Mouse (Mus musculus) cerebellum, postnatal 36 days (tissue): ENCODE measurements around the gene Synpo2.

Experiments used
- DNase-seq, 2 experiments: peaks; one replicate each; pipeline ENCODE4 v3.0.0; 2021 to 2022; ENCODE audit warnings: mixed read lengths in 2 of 2

Gene Synpo2

GRCm38 (mm10) chr3:123204658-123205057 is 31.3 kb downstream of the Synpo2 start:
- DNase-seq, result no peak

- no peak for DNase-seq
Observed at GRCm38 (mm10) chr3:123201798-123202197, 34.2 kb downstream of the Synpo2 start.

- no peak for DNase-seq
Observed at GRCm38 (mm10) chr3:123193740-123194139, 42.2 kb downstream of the Synpo2 start.

DNA sequence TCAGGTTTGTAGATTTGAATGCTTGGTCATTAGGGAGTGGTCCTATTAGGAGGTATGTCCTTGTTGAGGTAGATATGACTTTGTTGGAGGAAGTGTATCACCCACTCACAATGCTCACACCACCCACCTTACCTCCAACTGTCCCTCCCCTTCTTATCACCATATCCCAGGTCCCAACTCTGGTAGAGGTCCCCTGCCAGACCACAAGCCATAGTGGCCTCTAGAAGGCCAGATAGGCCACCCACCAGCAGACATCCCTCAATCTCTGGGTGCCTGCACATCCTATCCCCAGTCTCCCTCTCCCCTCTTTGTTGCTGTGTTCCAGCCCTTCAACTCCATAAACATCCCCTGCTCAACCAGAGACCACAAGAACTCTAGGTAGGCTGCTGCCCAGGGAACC is 44.3 kb downstream of the Synpo2 start:
- no peak for DNase-seq

DNA sequence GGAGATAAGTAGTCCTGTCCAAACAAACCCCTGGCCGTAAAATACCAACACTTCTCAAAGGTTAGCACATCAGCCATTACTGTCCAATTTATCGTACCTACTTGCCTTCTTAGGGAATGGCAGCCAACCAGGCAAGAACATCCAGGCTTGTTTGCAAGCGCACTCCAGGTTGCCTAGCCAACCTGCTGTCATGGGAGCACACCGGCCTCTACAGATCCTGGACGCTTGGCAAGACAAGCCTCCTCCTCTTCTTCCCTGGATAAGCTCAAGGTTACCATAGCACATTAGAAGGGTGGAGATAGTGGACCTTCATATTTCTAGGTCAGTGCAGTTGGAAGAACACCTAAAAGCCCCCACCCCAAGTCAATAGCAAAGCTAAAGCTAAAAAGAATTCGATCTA is 45.6 kb downstream of the Synpo2 start:
- DNase-seq, result no peak

DNA sequence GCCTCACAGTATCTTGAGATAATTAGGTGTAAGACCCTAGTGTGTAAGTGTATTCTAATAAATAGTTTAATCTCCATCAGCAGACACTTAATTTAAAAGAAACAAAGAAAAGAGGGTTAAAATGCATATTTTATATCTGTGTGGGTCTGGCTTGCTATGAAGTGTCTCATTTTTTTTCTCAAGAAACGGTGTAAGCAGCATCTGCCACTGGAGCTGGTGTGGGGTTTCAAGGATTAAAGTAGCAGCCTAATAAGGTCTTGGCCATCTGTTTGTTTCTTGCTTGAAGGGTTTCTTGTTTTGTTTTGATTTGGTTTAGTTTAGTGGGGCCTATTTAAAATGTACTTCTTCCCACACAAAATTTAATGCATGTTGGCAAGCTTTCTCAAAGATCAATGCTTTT is 46.1 kb downstream of the Synpo2 start:
- no peak for DNase-seq

GRCm38 (mm10) chr3:123188616-123189230 is 47.2 kb downstream of the Synpo2 start:
- DNase-seq, result no peak

DNA sequence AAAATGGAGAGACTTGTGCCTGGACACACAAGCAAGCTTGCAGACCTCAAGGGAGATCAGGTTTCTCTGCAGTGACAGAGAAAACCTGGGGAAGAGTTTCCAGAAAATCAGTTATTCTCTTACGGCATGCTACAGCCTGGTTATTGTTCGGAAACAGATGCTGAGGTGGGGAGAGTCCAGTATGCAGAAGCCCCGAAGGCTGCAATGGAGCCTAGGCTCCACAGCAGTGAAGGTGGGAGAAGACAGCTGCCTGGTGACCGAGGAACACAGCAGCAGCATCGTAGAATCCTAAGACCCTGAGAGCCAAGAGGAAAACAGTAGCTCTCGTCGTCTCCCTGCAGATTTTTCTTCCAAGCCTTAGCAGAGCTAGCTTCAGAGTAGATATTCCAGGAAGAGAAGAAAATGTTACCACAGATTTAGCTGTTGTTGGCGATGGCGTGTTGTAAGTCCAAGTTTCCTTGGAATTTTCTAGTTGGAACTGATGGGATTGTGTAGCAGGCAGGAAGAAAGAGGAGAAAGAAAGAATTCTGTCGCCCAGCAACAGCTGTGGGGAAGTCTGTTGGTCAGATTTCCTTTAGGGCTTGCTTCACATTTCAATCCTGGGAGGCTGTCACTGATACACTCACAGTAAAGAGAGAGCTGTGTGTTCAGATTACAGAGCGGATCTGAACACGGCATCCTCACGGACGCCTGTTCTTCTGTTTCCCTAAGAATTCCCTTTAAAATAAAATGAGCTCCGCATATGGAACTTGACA is 48.4 kb downstream of the Synpo2 start:
- DNase-seq, result no peak

DNA sequence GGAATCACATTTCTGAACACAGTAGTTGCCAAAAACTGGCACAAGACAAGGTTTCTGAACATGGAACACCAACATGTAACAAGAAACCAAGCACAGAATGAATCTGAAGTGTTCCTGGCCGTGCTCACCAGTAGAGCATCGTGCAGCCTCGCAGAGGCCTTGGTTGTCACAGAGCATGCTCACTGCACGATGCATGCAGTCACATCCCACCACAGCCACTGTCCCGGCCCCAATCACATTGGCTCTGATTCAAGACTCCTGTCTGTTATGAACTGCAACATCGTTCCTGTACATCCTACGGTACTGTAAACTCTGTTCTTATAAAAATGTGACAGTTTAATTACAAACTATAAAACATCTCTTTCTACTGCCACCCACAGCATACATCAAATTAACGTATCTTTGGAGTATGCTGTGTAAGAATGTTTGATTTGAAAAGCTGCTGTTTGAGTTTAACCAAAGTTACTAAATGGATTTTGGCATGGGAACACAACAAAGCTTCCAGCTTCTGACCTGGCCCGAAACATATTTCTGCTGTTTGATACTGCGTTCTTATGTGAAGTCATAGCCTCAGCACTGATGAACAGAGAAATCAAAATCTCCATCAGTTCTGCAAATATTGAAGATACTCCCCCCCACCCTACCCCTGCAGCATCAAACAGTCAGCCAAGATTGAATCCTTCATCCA is 50.6 kb downstream of the Synpo2 start:
- no peak for DNase-seq

- DNase-seq, result no peak
Observed at GRCm38 (mm10) chr3:123184281-123184680, 51.7 kb downstream of the Synpo2 start.

DNA sequence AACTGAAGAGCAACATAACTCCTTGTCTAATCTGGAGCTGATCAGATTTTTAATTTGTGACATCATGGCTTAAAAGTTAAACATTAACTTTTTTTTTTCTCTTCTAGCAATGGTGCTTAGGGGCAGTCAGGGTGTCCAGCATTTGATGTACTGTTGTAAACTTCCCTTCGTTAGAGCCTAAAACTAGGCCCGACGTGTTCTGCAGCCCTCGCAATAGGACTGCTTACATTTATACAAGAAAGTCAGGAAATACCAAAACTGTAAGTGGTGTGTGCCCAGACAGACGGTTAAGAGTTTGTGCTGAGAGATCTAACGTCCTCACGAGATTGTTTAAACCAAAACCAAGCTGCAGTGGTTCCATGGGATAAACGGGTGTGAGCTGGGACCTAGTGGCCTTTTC is 56.4 kb downstream of the Synpo2 start:
- no peak for DNase-seq

DNA sequence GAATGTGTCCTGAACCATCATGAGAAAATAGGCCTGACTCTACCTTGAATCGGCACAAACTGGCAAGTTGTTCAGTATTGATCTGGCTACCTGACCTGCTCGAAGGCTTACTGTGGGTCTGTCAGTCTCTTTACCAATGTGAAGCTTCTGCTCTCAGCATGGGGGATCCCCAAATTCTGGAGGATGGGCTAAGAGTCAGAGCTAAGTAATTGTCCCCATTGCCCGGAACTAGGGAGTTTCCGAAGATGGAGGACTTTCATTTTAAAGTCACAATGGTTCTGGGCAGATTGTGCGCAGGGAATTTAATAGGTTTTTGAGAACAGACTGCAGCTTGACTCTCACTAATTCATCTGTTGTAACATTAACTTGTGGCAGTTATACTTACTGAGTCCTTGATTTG is 56.9 kb downstream of the Synpo2 start:
- DNase-seq, result no peak

GRCm38 (mm10) chr3:123178420-123178819 is 57.5 kb downstream of the Synpo2 start:
- no peak for DNase-seq

GRCm38 (mm10) chr3:123176366-123177334 is 59.3 kb downstream of the Synpo2 start:
- DNase-seq, result no peak

- no peak for DNase-seq
Observed at GRCm38 (mm10) chr3:123175142-123175541, 60.8 kb downstream of the Synpo2 start.

DNA sequence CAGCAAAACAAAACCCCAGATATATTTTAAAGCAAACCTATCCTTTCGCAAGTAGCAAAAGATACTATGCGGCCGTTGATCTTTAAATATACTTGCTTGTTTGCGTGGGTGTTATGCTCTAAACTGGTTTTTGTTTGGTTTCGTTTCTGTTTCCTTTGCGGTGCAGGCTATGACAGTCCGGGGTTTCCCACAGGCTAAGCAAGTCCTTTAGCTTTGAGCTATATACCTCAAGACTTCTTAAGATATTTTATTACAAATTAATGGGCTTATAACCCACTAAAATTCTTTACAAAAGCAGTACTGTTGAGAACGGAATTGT is 61.6 kb downstream of the Synpo2 start:
- no peak for DNase-seq

DNA sequence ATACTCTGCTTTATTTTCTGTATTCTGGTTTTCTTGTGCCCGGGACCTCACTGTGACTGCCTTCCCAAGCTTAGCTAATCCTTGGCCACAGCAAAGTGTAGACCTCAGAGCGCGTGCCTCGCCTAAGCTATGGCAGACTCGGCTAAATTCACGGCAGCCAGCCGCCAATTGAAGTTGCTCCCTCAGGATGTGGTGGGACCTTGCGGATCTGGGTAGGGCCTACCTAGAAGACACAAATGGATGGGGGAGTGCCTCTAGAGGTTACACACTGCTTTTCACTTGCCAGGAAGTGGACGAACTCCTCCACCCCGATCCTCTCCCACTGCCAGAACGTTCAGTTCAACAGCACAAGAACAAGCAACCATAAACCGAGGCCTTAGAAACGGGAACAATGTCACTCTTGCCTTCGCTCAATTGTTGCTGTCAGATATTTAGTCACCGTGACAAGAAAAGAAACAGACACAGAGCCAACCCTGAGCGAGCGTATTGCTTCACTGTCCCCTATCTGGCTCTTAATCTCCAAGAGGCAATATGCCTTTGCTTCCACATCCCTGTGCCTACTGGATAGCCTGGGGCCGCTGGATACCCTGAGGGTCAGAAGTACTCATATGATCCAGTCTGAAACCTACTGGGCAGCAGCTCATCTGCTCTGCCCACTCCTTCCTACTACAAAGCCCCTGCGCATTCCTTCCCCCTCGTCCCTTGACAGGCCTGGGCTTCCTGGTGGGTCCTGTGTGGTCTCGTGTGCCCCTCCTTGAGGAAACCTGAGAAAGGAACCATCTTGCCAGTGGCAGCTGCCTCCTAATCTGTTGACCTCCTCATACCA is 62.2 kb downstream of the Synpo2 start:
- no peak for DNase-seq

GRCm38 (mm10) chr3:123172151-123172550 is 63.8 kb downstream of the Synpo2 start:
- no peak for DNase-seq

GRCm38 (mm10) chr3:123169398-123169797 is 66.6 kb downstream of the Synpo2 start:
- DNase-seq, result no peak

- peak; percentile 19 to 53 for DNase-seq
Observed at GRCm38 (mm10) chr3:123168815-123169214, 67.1 kb downstream of the Synpo2 start.

- DNase-seq, result no peak
Observed at GRCm38 (mm10) chr3:123166450-123166849, 69.5 kb downstream of the Synpo2 start.

GRCm38 (mm10) chr3:123164183-123164582 is 71.8 kb downstream of the Synpo2 start:
- no peak for DNase-seq
